Mouse (Mus musculus) embryonic facial prominence, embryonic 13.5 days (tissue): ENCODE measurements around the gene Ano9. TPM values are rescaled to one million over a fixed set of nuclear protein-coding genes. Genes with fewer than 3 reads are reported as not detected.

Source experiments
- ATAC-seq: fragments of 200-750 bp; cut with Nextera tagmentation; 2 replicates; pipeline ENCODE4 v1.8.0; 2017; ENCODE audit warnings: low read depth; ENCODE audit not compliant: insufficient number of reproducible peaks, insufficient read depth, low FRiP score, low TSS enrichment
- H3K27ac ChIP-seq: fragments of 300-500 bp; sonication (generic); 2 replicates; pipeline ENCODE4 v1.5.1; 2015; ENCODE audit warnings: moderate library complexity, mild to moderate bottlenecking, inconsistent platforms
- H3K27me3 ChIP-seq: fragments of 300-500 bp; sonication (generic); 2 replicates; pipeline ENCODE4 v1.6.1; 2015; ENCODE audit warnings: mild to moderate bottlenecking, inconsistent platforms
- H3K36me3 ChIP-seq: fragments of 300-500 bp; sonication (generic); 2 replicates; pipeline ENCODE4 v1.6.1; 2015; ENCODE audit warnings: mild to moderate bottlenecking, inconsistent platforms
- H3K4me1 ChIP-seq: fragments of 300-500 bp; sonication (generic); 2 replicates; pipeline ENCODE4 v1.6.1; 2015; ENCODE audit warnings: inconsistent platforms
- H3K4me2 ChIP-seq: fragments of 300-500 bp; sonication (generic); 2 replicates; pipeline ENCODE4 v1.6.1; 2015; ENCODE audit warnings: moderate library complexity, mild to moderate bottlenecking, inconsistent platforms
- H3K4me3 ChIP-seq: fragments of 300-500 bp; sonication (generic); 2 replicates; pipeline ENCODE4 v1.5.1; 2015; ENCODE audit warnings: mild to moderate bottlenecking, inconsistent platforms
- H3K9ac ChIP-seq: fragments of 300-500 bp; sonication (generic); 2 replicates; pipeline ENCODE4 v1.6.1; 2015; ENCODE audit warnings: mild to moderate bottlenecking, inconsistent platforms
- H3K9me3 ChIP-seq: fragments of 300-500 bp; sonication (generic); 2 replicates; pipeline ENCODE4 v1.6.1; 2016; ENCODE audit warnings: inconsistent platforms
- WGBS: fragments of 180-500 bp; shearing (Covaris S2); methylation state at CpG from one replicate; pipeline ENCODE4 v1.1.7; 2015; ENCODE audit warnings: mixed read lengths; 5-methylcytosine and 5-hydroxymethylcytosine counted together
- polyA plus RNA-seq: library from polyadenylated mRNA; unstranded; fragments of >200 nt; fragmentation: Nextera tagmentation; extraction: Ambion mirVana; gene quantifications from 2 replicates; pipeline ENCODE4 v1.2.1, GENCODE M21; 2015

Gene Ano9
- polyA plus RNA-seq = 5.2 TPM in 2 replicates

DNA sequence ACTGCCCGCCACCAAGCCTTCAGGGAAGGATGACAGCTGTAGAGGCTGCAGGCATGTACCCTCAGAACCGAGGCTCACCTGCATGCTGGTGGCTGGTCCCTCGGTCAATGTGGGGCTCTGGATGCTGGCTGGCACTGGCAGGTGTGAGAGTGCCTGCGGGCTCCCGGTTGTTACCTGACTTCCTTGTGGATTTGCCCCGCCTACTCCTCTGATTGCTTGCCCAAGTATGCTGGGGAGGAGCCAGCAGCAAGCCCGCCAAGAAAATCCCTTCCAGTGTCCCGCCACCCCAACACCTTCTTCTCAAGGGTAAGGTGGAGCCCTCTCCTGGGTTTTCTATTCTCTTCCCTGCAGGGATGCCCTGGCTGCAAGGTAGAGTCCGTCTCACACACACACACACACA lies at the start of gene Ano9:
TSS of gene Ano9 (minus strand) at position 171 of the 400 bp plus-strand sequence.
- Histone ChIP-seq H3K4me1 (peaks cover 5% of the 10 kb centered on the region), H3K9ac (peak within 1 kb of the TSS; percentile 52), H3K27me3 (peaks cover 14% of the 10 kb centered on the region), H3K4me3 (peak within 1 kb of the TSS; percentile 12; the same call in 1 of the 2 replicates), H3K27ac (no peak within 1 kb of the TSS), H3K4me2 (peak within 1 kb of the TSS; percentile 46), H3K36me3 (no peaks in the 10 kb centered on the region), H3K9me3 (no peaks in the 10 kb centered on the region)
- no peak for ATAC-seq
- WGBS = 11% methylated on average over 9 of the region's 9 CpGs

DNA sequence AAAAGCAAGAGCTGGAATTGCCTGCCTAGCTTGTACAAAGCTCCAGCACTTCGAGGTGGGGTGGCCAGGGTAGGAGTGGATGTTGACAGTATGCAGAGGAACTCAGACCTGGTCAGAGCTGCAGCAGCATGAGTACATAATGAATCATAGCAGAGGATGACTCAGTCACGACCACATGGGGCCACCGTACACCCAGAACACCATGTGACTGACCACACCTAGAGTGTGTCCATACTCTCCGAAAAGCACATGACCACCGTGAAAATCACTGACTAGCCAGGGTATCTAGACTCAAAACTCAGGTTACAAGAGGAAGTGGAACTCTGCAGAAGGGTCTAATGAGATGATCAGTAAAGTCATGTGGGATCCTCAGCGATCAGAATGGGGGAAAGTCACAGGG lies 47.2 kb upstream of the Ano9 start:
- 82% methylated on average over 6 of the region's 6 CpGs for WGBS
- H3K27me3 ChIP-seq = no peaks in the 10 kb centered on the region
- H3K4me1 ChIP-seq = peaks cover 29% of the 10 kb centered on the region
- H3K9me3 ChIP-seq = no peaks in the 10 kb centered on the region
- peaks cover 61% of the 10 kb centered on the region for H3K36me3 ChIP-seq
- no peak overlapping the region for H3K4me2 ChIP-seq
- H3K4me3 ChIP-seq = no peak overlapping the region
- no peak overlapping the region for H3K9ac ChIP-seq
- no peak overlapping the region for H3K27ac ChIP-seq
- ATAC-seq = no peak

DNA sequence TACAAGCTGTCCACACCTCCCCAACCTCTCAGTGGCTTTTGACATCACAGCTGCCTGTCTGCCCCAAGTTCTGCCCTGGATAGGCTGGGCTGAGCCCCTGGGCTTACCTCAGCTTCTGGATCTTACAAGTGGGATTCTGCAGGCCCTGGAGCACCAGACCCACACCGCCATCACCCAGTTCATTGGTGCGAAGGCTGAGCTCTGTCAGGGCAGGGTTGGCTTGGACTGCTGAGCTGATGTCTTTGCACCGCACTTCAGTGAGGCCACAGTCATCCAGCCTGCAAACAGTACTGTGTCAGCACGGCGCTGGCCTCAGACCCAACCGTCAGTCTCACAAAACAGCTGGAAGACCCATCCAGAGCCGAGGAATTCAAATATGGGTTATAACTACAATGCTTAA lies 46.8 kb upstream of the Ano9 start:
- Histone ChIP-seq H3K9ac (no peak overlapping the region), H3K4me1 (peaks cover 26% of the 10 kb centered on the region), H3K27ac (no peak overlapping the region), H3K9me3 (no peaks in the 10 kb centered on the region), H3K4me2 (no peak overlapping the region), H3K27me3 (no peaks in the 10 kb centered on the region), H3K36me3 (peaks cover 65% of the 10 kb centered on the region), H3K4me3 (no peak overlapping the region)
- 94% methylated on average over 7 of the region's 7 CpGs for WGBS
- ATAC-seq = no peak

DNA sequence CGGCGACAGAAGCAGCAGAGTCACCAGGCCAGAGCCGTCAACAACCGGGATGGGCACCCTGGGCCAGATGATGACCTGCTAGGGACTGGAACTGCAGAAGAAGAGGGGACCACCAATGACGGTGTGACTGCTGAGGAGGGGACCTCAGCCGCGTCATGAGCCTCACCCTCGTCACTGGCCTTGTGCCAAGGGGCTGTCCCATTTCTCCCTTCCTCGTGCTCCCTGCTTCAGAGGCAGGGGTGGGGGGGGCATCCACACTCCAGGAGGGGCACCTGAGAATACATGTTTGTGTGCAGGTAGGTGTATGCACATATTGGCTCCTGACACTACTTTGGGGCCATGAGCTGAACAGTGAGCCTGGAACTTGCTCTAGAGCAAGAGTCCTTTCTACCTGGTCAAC lies 37.8 kb upstream of the Ano9 start:
- WGBS = 88% methylated on average over 9 of the region's 9 CpGs
- H3K4me2 ChIP-seq = no peak overlapping the region
- peaks cover 80% of the 10 kb centered on the region for H3K36me3 ChIP-seq

GRCm38 (mm10) chr7:141148639-141149038 lies 31.0 kb upstream of the Ano9 start:
- 71% methylated on average over 4 of the region's 4 CpGs for WGBS
- H3K9ac ChIP-seq = no peak overlapping the region
- 0 out of 2 replicates have a peak, but pooled peaks cover 3% of the 10 kb centered on the region for H3K4me1 ChIP-seq
- H3K27ac ChIP-seq = no peak overlapping the region
- peaks cover 76% of the 10 kb centered on the region for H3K36me3 ChIP-seq
- no peaks in the 10 kb centered on the region for H3K9me3 ChIP-seq
- no peak overlapping the region for H3K4me3 ChIP-seq
- ATAC-seq = no peak
- H3K27me3 ChIP-seq = no peaks in the 10 kb centered on the region
- H3K4me2 ChIP-seq = no peak overlapping the region

More for the DNA sequence above, 37.8 kb upstream of the Ano9 start:
- no peaks in the 10 kb centered on the region for H3K4me1 ChIP-seq
- H3K4me3 ChIP-seq = no peak overlapping the region
- no peaks in the 10 kb centered on the region for H3K27me3 ChIP-seq
- no peak overlapping the region for H3K27ac ChIP-seq
- no peaks in the 10 kb centered on the region for H3K9me3 ChIP-seq
- H3K9ac ChIP-seq = no peak overlapping the region
- no peak for ATAC-seq

DNA sequence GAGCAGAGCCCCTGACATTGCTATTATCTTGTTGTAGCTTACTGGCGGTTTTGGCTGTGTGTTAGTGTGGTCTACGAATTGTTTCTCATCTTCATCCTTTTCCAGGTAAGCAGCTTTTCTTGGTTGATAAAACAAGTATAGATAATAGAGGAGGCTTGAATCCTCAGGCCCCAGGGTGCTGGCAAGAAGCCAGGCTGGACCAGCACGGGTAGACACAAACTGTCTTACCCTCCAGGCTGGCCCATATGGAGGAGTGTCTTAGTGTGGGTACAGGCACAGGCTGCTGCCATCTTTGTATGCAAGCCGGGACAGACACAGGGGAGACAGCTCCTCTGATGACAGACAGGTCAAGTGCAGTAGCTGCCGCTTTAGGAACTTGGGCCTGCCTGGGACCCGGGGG lies 29.4 kb upstream of the Ano9 start:
- Histone ChIP-seq H3K27me3 (no peaks in the 10 kb centered on the region), H3K9ac (no peak overlapping the region; the same call in 1 of the 2 replicates), H3K9me3 (no peaks in the 10 kb centered on the region), H3K4me1 (0 out of 2 replicates have a peak, but pooled peaks cover 3% of the 10 kb centered on the region), H3K27ac (peak overlapping the region; percentile 1; the same call in 1 of the 2 replicates), H3K36me3 (peaks cover 74% of the 10 kb centered on the region), H3K4me2 (no peak overlapping the region), H3K4me3 (no peak overlapping the region)
- ATAC-seq = no peak
- 81% methylated on average over 6 of the region's 6 CpGs for WGBS

DNA sequence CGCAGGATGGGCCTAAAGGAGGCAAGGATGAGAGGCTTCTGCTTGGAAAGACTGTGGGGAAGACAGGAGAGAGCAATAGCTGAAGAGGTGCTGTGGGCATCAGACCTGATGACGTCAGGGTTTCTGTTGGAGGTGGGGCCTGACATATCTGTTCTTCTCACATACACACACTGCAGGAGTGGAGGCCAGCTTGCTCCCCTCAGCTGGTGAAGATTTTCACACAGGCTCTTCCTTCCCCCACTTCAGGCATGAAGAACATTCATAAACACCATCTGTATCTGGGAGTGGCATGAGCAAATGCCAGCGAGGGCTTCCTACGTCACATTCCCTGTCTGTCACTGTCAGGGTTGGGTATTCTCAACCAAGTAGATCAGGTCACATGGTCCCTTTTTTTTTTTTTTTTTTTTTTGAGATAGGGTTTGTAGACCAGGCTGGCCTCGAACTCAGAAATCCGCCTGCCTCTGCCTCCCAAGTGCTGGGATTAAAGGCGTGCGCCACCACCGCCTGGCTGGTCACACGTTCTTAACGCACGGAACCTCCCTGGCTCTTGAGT lies 28.5 kb upstream of the Ano9 start:
- 89% methylated on average over 12 of the region's 12 CpGs for WGBS
- Histone ChIP-seq H3K9ac (no peak overlapping the region), H3K4me3 (no peak overlapping the region), H3K4me1 (0 out of 2 replicates have a peak, but pooled peaks cover 3% of the 10 kb centered on the region), H3K9me3 (no peaks in the 10 kb centered on the region), H3K4me2 (no peak overlapping the region), H3K27me3 (no peaks in the 10 kb centered on the region), H3K36me3 (peaks cover 66% of the 10 kb centered on the region), H3K27ac (no peak overlapping the region)
- ATAC-seq = no peak

DNA sequence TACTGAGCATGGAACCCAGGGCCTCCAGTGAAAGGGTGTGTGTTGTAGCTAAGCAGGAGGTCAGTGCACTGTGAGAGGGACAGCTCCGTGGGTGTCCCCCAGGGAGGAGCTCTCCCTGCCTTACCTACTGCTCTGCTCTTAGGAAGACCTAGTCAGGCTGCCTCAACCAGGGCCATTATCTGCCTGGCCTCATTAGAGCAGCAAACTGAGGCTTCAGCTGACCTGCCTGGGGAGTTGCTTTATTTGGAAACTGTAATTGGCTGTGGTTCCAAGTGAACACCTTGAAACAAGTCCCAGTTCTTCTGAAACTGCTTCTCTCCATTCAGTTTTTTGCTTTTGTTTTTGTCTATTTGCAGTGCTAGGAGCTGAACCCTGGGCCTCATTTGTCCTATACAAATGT lies 27.8 kb upstream of the Ano9 start:
- peaks cover 65% of the 10 kb centered on the region for H3K36me3 ChIP-seq
- H3K9me3 ChIP-seq = no peaks in the 10 kb centered on the region
- no peak overlapping the region for H3K9ac ChIP-seq
- no peak for ATAC-seq
- H3K27ac ChIP-seq = no peak overlapping the region
- 82% methylated on average over 1 of the region's 1 CpGs for WGBS
- 0 out of 2 replicates have a peak, but pooled peaks cover 3% of the 10 kb centered on the region for H3K4me1 ChIP-seq
- H3K27me3 ChIP-seq = no peaks in the 10 kb centered on the region
- no peak overlapping the region for H3K4me3 ChIP-seq
- H3K4me2 ChIP-seq = no peak overlapping the region

DNA sequence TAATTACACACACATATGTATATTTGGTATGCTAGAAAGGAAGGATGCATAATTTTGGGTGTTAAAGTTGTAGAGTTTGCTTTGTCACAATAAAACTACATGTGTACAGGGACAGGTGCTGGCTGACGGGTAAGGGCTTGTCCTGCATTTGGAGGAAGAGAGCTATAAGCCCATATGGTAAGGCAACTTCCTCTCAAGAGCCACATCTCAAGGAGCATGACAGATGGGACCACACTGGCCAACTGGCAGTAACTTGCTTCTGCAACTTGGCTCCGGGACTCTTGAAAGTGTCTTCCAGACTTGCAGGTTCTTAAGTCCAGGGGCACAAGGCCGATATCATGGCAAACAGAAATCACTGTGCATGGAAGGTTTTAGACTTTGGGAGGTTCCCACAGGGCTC lies 27.0 kb upstream of the Ano9 start:
- Histone ChIP-seq H3K9ac (no peak overlapping the region), H3K4me1 (0 out of 2 replicates have a peak, but pooled peaks cover 3% of the 10 kb centered on the region), H3K4me2 (no peak overlapping the region), H3K9me3 (no peaks in the 10 kb centered on the region), H3K27me3 (no peaks in the 10 kb centered on the region), H3K27ac (no peak overlapping the region), H3K36me3 (peaks cover 70% of the 10 kb centered on the region), H3K4me3 (no peak overlapping the region)
- ATAC-seq = no peak
- 87% methylated on average over 3 of the region's 3 CpGs for WGBS

DNA sequence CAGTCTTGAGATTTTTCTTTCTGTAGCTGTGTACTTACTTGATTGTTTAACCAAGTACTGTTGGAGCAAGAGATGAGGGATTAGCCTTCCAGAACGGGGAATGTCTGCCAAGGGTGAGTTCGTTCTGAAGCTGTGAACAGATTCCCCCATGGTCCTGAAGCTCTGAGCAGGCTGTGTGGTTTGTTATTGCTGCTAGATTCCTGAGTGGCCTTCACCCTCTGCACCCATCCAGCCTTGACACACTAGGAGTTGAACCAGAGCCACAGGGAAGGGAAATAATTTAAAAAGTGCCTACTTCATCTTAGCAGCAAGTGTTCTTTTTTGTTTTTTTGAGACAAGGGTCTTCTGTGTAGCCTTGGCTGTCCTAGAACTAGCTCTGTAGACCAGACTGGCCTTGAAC lies 26.3 kb upstream of the Ano9 start:
- Histone ChIP-seq H3K4me3 (no peak overlapping the region), H3K9me3 (no peaks in the 10 kb centered on the region), H3K27ac (no peak overlapping the region), H3K4me1 (no peaks in the 10 kb centered on the region), H3K36me3 (peaks cover 78% of the 10 kb centered on the region), H3K4me2 (no peak overlapping the region), H3K9ac (no peak overlapping the region), H3K27me3 (no peaks in the 10 kb centered on the region)
- WGBS = 92% methylated on average over 2 of the region's 2 CpGs
- no peak for ATAC-seq

DNA sequence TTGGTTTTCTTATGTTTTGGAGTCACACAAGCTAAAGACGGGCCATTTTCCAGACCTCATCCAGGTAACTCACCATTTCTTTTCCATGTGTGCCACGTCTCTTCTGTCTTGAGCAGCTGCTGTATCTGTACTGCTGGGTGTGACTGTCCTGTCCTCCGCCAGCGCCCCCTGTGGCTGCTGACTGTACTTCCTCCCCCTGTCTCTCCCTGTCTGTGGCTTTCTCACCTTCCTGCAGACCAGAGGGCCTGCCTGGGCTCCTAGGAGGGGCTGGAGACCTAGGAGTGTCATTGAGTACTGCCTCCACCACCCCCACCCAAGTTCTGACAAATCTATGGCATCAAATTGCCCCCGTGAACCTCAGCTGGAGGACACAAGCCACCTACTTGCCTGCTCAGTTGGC lies 25.5 kb upstream of the Ano9 start:
- Histone ChIP-seq H3K4me2 (no peak overlapping the region), H3K4me1 (no peaks in the 10 kb centered on the region), H3K27ac (no peak overlapping the region), H3K9ac (no peak overlapping the region), H3K4me3 (no peak overlapping the region), H3K36me3 (peaks cover 81% of the 10 kb centered on the region), H3K9me3 (no peaks in the 10 kb centered on the region), H3K27me3 (no peaks in the 10 kb centered on the region)
- 53% methylated on average over 5 of the region's 5 CpGs for WGBS
- ATAC-seq = no peak

DNA sequence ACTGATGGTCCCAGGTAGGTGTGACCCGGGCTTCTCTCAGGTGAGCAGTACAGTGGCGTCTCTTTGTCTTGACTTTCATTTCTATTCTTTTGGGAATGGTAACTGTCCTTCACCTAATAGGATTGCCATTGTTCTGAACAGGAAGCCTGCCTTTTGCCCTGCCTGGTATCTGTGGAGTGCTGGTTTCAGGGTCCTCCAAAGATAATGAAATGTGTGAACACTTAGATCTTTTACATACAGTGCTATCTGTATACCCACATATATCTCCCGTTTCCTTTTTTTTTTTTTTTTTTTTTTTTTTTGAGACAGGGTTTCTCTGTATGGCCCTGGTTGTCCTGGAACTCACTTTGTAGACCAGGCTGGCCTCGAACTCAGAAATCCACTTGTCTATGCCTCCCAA lies 23.7 kb upstream of the Ano9 start:
- Histone ChIP-seq H3K36me3 (peaks cover 81% of the 10 kb centered on the region), H3K4me2 (no peak overlapping the region), H3K4me1 (no peaks in the 10 kb centered on the region), H3K9ac (no peak overlapping the region), H3K27me3 (no peaks in the 10 kb centered on the region), H3K27ac (no peak overlapping the region), H3K4me3 (no peak overlapping the region), H3K9me3 (no peaks in the 10 kb centered on the region)
- no peak for ATAC-seq
- 88% methylated on average over 4 of the region's 4 CpGs for WGBS
